Mouse (Mus musculus): ENCODE measurements around the gene Nde1. TPM values are rescaled to one million over a fixed set of nuclear protein-coding genes. Genes with fewer than 3 reads are reported as not detected.

The Nde1 gene
- polyA plus RNA-seq, 1 experiment from 2014 or later, result 66.0 TPM

DNA sequence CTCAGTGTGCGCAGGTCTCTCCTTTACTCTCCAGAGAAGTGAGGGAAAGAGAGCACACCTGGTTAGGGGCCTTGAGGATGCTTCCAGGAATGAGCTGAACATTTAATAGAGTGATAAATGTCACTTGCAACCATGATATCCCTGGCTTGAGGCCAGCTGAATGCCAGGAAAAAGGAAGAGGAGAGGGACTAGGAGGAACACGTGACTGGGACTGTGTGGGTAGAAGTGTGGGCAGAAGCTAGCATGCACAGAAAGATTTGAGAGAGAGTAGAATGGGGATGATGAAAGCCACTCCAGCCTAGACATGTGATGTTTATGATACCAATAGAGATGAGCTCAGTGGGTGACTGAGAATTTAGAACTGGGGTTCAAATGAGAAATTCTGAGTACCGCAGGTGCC is 52.1 kb downstream of the Nde1 start:
- 86% methylated on average over 3 of the region's 3 CpGs for WGBS
- H3K27me3 ChIP-seq (replicated peaks), result peaks cover 17% of the 10 kb centered on the region; the same call in 1 of the 2 replicates
- no peak overlapping the region for H3K9ac ChIP-seq
- H3K4me2 ChIP-seq, result no peak overlapping the region
- no peaks in the 10 kb centered on the region for H3K4me1 ChIP-seq
- H3K27ac ChIP-seq (replicated peaks), result no peak overlapping the region
- no peak overlapping the region for H3K4me3 ChIP-seq
- no peak for ATAC-seq (ENCODE audit: extremely low read depth, insufficient number of reproducible peaks, low FRiP score, low TSS enrichment)
- no peaks in the 10 kb centered on the region for H3K9me3 ChIP-seq
- no peaks in the 10 kb centered on the region for H3K36me3 ChIP-seq

DNA sequence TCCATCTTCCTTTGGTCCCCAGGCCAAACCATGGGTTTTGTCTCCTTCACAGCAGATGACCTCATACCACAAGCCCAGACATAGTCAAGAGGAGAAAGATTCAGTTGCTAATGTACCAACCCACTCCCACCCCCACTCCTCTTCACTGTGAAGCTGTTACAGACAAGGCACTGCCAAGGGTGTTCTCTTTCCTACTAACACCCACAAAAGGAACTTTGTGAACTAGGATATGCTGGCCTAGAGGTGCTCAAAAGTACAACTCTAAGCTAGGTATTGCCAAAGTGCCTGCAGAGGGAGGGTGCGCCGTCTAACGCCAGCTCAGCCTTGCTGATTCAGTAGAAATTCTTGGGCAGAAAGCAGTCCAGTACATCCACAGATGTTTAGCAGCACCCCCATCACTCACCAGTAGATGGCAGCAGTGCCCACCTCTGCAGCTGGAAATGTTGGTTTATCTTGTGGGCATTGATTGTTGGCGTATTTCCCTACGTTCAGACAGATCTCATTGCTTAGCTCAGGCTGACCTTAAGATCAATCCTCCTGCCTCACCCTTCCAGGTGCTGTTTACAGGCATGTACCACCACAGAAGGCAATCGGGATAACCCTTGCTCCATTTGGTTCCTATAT is 74.1 kb downstream of the Nde1 start:
- peaks cover 98% of the 10 kb centered on the region for H3K27me3 ChIP-seq (replicated peaks)
- no peaks in the 10 kb centered on the region for H3K36me3 ChIP-seq
- no peak overlapping the region for H3K4me2 ChIP-seq
- whole genome bisulfite sequencing, result 16% methylated on average over 6 of the region's 6 CpGs
- H3K9me3 ChIP-seq, result no peaks in the 10 kb centered on the region
- no peak overlapping the region for H3K9ac ChIP-seq
- H3K4me3 ChIP-seq, result no peak overlapping the region
- ATAC-seq (ENCODE audit: extremely low read depth, insufficient number of reproducible peaks, low FRiP score, low TSS enrichment), result no peak
- H3K27ac ChIP-seq (replicated peaks), result no peak overlapping the region
- H3K4me1 ChIP-seq, result peaks cover 2% of the 10 kb centered on the region; the same call in 1 of the 2 replicates

DNA sequence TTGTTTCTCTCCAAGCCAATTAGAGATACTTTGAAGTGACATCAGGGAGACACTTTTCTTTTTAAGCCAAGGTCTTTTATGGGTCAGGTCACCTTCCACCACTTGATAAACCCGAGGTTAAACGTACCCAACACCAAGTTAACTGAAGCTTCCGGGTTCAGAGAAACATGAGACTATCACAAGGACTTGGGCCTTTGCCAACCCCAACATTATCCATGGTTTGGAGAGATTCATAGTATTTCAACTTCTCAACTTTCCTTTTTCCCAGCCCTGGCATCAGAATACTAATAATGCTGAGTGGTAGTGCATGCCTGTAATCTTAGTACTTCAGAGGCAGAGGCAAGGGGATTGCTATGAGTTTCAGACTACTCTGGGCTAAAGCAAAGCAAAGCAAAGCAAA is 79.0 kb downstream of the Nde1 start:
- Histone ChIP-seq H3K27ac (replicated peaks) (no peak overlapping the region), H3K9ac (no peak overlapping the region), H3K4me1 (peaks cover 8% of the 10 kb centered on the region; the same call in 1 of the 2 replicates), H3K9me3 (no peaks in the 10 kb centered on the region), H3K4me2 (no peak overlapping the region), H3K27me3 (replicated peaks) (peaks cover 95% of the 10 kb centered on the region), H3K4me3 (no peak overlapping the region), H3K36me3 (no peaks in the 10 kb centered on the region)
- WGBS, result 57% methylated on average over 3 of the region's 3 CpGs
- ATAC-seq (ENCODE audit: extremely low read depth, insufficient number of reproducible peaks, low FRiP score, low TSS enrichment), result no peak

MicroRNAs encoded within 50 kb of the gene (microRNA counts, 519-probe panel; counts per million panel counts)
- 4,248 counts per million, percentile 77 among the panel's probes with 10 or more counts for microRNA mmu-miR-484

Small RNAs within 50 kb of the gene (microRNA-seq; reads per million reads assigned to microRNA genes)
- gene Gm27671 (not detected), gene Mir484 (2,249 reads per million, percentile 85 among the genes with 10 or more reads in this experiment)

Other genes with a start within 250 kb of the Nde1 start
- 1.2 and 1.3 TPM in 2 replicates for gene 2900011O08Rik, start 176.7 kb upstream of the Nde1 start, polyA plus RNA-seq (2015; fragmentation: Nextera tagmentation; extraction: Ambion mirVana)
- gene Ifitm7, start 176.4 kb upstream of the Nde1 start, polyA plus RNA-seq (2015; fragmentation: Nextera tagmentation; extraction: Ambion mirVana), result 0.27 TPM in 1 of 2 replicates, not detected in the other
- gene Marf1, start 76 bp downstream of the Nde1 start, polyA plus RNA-seq (2015; fragmentation: Nextera tagmentation; extraction: Ambion mirVana), result 8.6 and 9.9 TPM in 2 replicates
- gene Myh11, start 128.1 kb downstream of the Nde1 start, polyA plus RNA-seq (2015; fragmentation: Nextera tagmentation; extraction: Ambion mirVana), result 2.9 and 3.2 TPM in 2 replicates
- 112 and 114 TPM in 2 replicates for gene Fopnl, start 154.1 kb downstream of the Nde1 start, polyA plus RNA-seq (2015; fragmentation: Nextera tagmentation; extraction: Ambion mirVana)
- gene Abcc1, start 198.3 kb downstream of the Nde1 start, polyA plus RNA-seq (2015; fragmentation: Nextera tagmentation; extraction: Ambion mirVana), result 2.6 and 3.7 TPM in 2 replicates